Mouse (Mus musculus) testis, adult 2 months (tissue): ENCODE results near the gene Hepacam.

Source experiments
- CTCF ChIP-seq: fragments of 200-500 bp; IDR thresholded peaks from 2 replicates; pipeline ENCODE4 v1.5.1; 2012; ENCODE audit warnings: low read depth, mild to moderate bottlenecking, inconsistent platforms, low read length, moderate library complexity; ENCODE audit not compliant: control insufficient read depth, insufficient read depth, insufficient replicate concordance
- POLR2A ChIP-seq: fragments of 200-500 bp; IDR thresholded peaks from 2 replicates; pipeline ENCODE4 v1.6.1; 2012; ENCODE audit warnings: low read depth, mild to moderate bottlenecking, inconsistent platforms, low read length, moderate library complexity; ENCODE audit not compliant: control insufficient read depth

DNA sequence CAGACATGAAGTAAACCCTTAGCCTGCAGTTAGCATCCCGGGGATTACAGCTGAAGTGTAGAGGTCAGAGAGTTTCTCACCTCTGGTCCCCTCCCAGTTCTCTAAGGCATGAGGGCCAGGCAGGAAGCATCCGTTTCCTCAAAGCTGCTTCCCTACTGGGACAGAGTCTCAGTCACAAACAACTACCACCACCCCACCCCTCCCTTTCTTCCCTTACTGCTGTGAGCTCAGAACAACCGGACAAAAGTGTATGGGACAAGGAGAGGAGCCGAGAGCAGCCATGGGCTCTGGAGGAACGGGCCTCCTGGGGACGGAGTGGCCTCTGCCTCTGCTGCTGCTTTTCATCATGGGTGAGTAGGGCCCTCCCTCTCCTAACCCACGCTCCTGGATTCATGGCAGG lies 34.7 kb downstream of the Hepacam start, which contains the start of gene Robo4:
- no peak for TF ChIP-seq CTCF
- TF ChIP-seq POLR2A, result no peak
